Mouse (Mus musculus) ES-E14 (cell line): ENCODE measurements around the gene Rbpj. TPM values are rescaled to one million over a fixed set of nuclear protein-coding genes. Genes with fewer than 3 reads are reported as not detected.

Experiments
- DNase-seq: peaks from one replicate; pipeline ENCODE4 v3.0.0-alpha.2; 2013; ENCODE audit warnings: low read depth, low spot score
- H3K27ac ChIP-seq: 2 replicates; pipeline ENCODE4 v1.5.1; 2012; ENCODE audit warnings: low read depth, mild to moderate bottlenecking, low read length, moderate library complexity, mixed read lengths; ENCODE audit not compliant: poor library complexity, insufficient read depth, severe bottlenecking
- H3K36me3 ChIP-seq: 2 replicates; pipeline ENCODE4 v1.6.1; 2012; ENCODE audit warnings: mild to moderate bottlenecking, low read length, moderate library complexity, mixed read lengths; ENCODE audit not compliant: control insufficient read depth, poor library complexity, insufficient read depth, severe bottlenecking
- H3K4me1 ChIP-seq, 2 experiments: fragments of 150-350 bp in 1 of 2; sonication (generic) in 1 of 2; 2 replicates each; pipeline ENCODE4 v1.6.1; 2012; ENCODE audit warnings: low read length in 2 of 2, mild to moderate bottlenecking in 1 of 2, mixed read lengths in 1 of 2; ENCODE audit not compliant: control insufficient read depth in 2 of 2, insufficient read depth in 2 of 2, poor library complexity in 1 of 2
- H3K4me3 ChIP-seq, 2 experiments: fragments of 150-350 bp in 1 of 2; sonication (generic) in 1 of 2; 2 replicates each; pipeline ENCODE4 v1.5.1; 2012; ENCODE audit warnings: low read length in 2 of 2, low read depth in 1 of 2, mild to moderate bottlenecking in 1 of 2, mixed read lengths in 1 of 2; ENCODE audit not compliant: insufficient read depth in 1 of 2, poor library complexity in 1 of 2, severe bottlenecking in 1 of 2
- H3K9ac ChIP-seq: 2 replicates; pipeline ENCODE4 v1.6.1; 2012; ENCODE audit warnings: low read depth, mild to moderate bottlenecking, low read length, mixed read lengths; ENCODE audit not compliant: poor library complexity, insufficient read depth, severe bottlenecking
- H3K9me3 ChIP-seq: fragments of 150-350 bp; sonication (generic); 2 replicates; pipeline ENCODE4 v1.6.1; 2012; ENCODE audit warnings: low read depth, mild to moderate bottlenecking, low read length; ENCODE audit not compliant: control insufficient read depth, insufficient read depth
- CHD2 ChIP-seq: IDR thresholded peaks from 2 replicates; pipeline ENCODE4 v1.6.1; 2014; ENCODE audit warnings: mild to moderate bottlenecking, low read depth, low read length, inconsistent platforms
- HCFC1 ChIP-seq: IDR thresholded peaks from 2 replicates; pipeline ENCODE4 v1.6.1; 2012; ENCODE audit warnings: low read length, inconsistent platforms, borderline replicate concordance; ENCODE audit not compliant: insufficient read depth
- MAFK ChIP-seq: IDR thresholded peaks from 2 replicates; pipeline ENCODE4 v1.6.1; 2014; ENCODE audit warnings: mild to moderate bottlenecking, low read depth, low read length, inconsistent platforms; ENCODE audit not compliant: insufficient read depth
- ZC3H11A ChIP-seq: IDR thresholded peaks from 2 replicates; pipeline ENCODE4 v1.6.1; 2012; ENCODE audit warnings: low read depth, mild to moderate bottlenecking, inconsistent platforms, low read length, borderline replicate concordance
- ZNF384 ChIP-seq: IDR thresholded peaks from 2 replicates; pipeline ENCODE4 v1.6.1; 2012; ENCODE audit warnings: low read depth, low read length, inconsistent platforms
- in situ Hi-C, 2 experiments: fragments of 600-800 bp; cut with MboI; formaldehyde crosslinking; loops; one replicate each; pipeline ENCODE4 v1.15.1; 2025; ENCODE audit warnings: low sequenced_read_pairs in 2 of 2, inconsistent platforms in 1 of 2; ENCODE audit not compliant: unreplicated experiment in 2 of 2
- total RNA-seq: library from RNA; depleted of rRNA; stranded (reverse); fragments of 300-350 nt; gene quantifications from 2 replicates; pipeline ENCODE4 v1.2.3, GENCODE M21; 2012

The Rbpj gene
- total RNA-seq, 1 experiment = 159 TPM

- H3K27ac ChIP-seq = peak overlapping the region; percentile 77; the same call in 1 of the 2 replicates
- H3K36me3 ChIP-seq = no peaks in the 10 kb centered on the region
- peaks cover 17 to 33% of the 10 kb centered on the region in 2 experiments for H3K4me1 ChIP-seq
- no peak for DNase-seq
- H3K4me3 ChIP-seq = no peak overlapping the region
- in situ Hi-C loops = no loop called here
- H3K9me3 ChIP-seq = no peaks in the 10 kb centered on the region
- TF ChIP-seq HCFC1 (no peak), CHD2 (peak; percentile 84), ZC3H11A (no peak)
- H3K9ac ChIP-seq = no peak overlapping the region; the same call in 1 of the 2 replicates
Observed at GRCm38 (mm10) chr5:53507371-53507770, 41.4 kb downstream of the Rbpj start.

GRCm38 (mm10) chr5:53509465-53509864 is 43.5 kb downstream of the Rbpj start:
- Histone ChIP-seq H3K9ac (0 out of 2 replicates have a peak overlapping the region, but pooled peaks have one; percentile 5), H3K4me3 (0 out of 4 replicates have a peak overlapping the region, but pooled peaks of 1 of the 2 experiments have one; percentile 0), H3K9me3 (no peaks in the 10 kb centered on the region), H3K36me3 (no peaks in the 10 kb centered on the region), H3K4me1 (peaks cover 17 to 24% of the 10 kb centered on the region in 2 experiments), H3K27ac (peak overlapping the region; percentile 60)
- TF ChIP-seq ZC3H11A (0 out of 2 replicates have a peak, but pooled peaks have one; percentile 11), ZNF384 (no peak)
- in situ Hi-C loops = no loop called here
- no peak for DNase-seq

GRCm38 (mm10) chr5:53509927-53510326 is 44.0 kb downstream of the Rbpj start:
- Histone ChIP-seq H3K36me3 (no peaks in the 10 kb centered on the region), H3K9ac (peak overlapping the region; percentile 4; the same call in 1 of the 2 replicates), H3K9me3 (no peaks in the 10 kb centered on the region), H3K4me1 (peaks cover 17 to 21% of the 10 kb centered on the region in 2 experiments), H3K4me3 (no peak overlapping the region), H3K27ac (peak overlapping the region; percentile 60; the same call in 1 of the 2 replicates)
- TF ChIP-seq ZNF384 = no peak
- no peak for TF ChIP-seq MAFK
- TF ChIP-seq CHD2 = no peak
- no peak for TF ChIP-seq ZC3H11A
- TF ChIP-seq HCFC1 = no peak
- in situ Hi-C loops = no loop called here
- DNase-seq = no peak

DNA sequence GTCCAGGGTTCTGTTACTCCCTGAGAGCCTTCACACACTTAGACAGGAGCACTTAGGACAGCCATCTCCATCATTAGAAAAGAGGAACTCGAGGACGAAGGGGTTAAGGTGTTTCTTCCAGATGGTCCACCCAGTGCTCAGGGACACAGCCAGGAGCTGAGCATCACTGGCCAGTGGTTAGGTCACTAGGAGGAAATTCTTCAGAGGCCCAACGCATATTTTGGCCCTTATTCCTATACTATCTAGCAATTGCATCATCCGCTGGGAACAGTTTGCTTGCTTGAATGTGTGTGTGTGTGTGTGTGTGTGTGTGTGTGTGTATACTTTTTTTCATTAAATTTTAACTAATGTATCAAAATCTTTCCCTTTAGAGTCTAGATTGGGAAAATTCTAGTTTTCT is 45.5 kb downstream of the Rbpj start:
- no peak for TF ChIP-seq CHD2
- Histone ChIP-seq H3K9me3 (no peaks in the 10 kb centered on the region), H3K36me3 (no peaks in the 10 kb centered on the region), H3K9ac (no peak overlapping the region), H3K4me1 (peaks cover 17 to 18% of the 10 kb centered on the region in 2 experiments), H3K4me3 (no peak overlapping the region), H3K27ac (no peak overlapping the region)
- DNase-seq = no peak
- in situ Hi-C loops = no loop called here

DNA sequence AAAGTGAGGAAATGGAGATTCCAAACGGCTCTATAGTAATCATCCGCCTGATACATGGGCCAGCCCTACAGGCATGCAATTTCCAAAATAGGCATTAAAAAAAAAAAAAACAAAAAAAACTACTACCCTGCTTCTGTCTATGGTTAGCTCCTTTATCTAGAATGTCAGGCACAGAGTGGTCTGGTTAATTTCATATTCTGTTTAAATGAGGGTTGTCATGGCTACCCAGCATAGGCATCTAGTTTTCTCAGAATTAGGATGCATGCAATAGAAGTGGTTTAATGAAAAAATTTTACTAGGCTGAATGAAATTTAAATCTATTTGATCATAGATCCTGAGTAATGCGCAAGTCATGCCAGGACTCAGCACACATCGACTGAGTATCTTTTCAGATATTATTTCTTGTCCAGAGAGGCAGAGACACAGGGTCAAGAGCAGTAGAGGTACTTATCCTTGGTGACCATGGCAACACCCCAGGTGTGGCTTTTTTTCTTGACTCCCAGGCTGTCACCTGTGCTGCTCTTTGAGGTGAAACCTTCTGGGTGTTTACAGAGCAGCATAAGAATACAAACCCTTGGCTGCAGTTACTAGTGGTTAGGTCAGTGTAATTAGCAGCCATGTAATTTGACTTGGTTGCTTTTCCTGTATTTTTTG is 49.1 kb downstream of the Rbpj start:
- Histone ChIP-seq H3K36me3 (no peaks in the 10 kb centered on the region), H3K4me1 (peaks cover 5 to 6% of the 10 kb centered on the region in 2 experiments; a peak in 2 of 4 replicates), H3K4me3 (no peak overlapping the region), H3K9me3 (no peaks in the 10 kb centered on the region), H3K9ac (no peak overlapping the region), H3K27ac (no peak overlapping the region)
- DNase-seq = no peak
- in situ Hi-C loops = no loop called here
- TF ChIP-seq ZC3H11A (no peak), ZNF384 (no peak), HCFC1 (no peak)
